Mouse (Mus musculus) MEL (cell line): ENCODE measurements at regions not wholly inside any gene's neighbourhood (a gene's known extent, or its start where the extent isn't known, plus 50 kb on each side); places are given as distances from the start of the nearest gene placed in this dataset.
A peak's percentile ranks its signal among the peaks of the same experiment; 100 is the strongest.

ENCODE experiments used
- DNase-seq: peaks from one replicate; pipeline ENCODE4 v3.0.0; 2011; ENCODE audit warnings: low read depth, low spot score
- H3K27ac ChIP-seq: 2 replicates; pipeline ENCODE4 v1.5.1; 2012; ENCODE audit warnings: low read depth, mild to moderate bottlenecking, control low read depth, low read length, moderate library complexity; ENCODE audit not compliant: control insufficient read depth
- H3K27me3 ChIP-seq, 2 experiments: fragments of 150-350 bp in 1 of 2; sonication (generic) in 1 of 2; 2 replicates each; pipeline ENCODE4 v1.6.1; 2012; ENCODE audit warnings: low read length in 2 of 2, mild to moderate bottlenecking in 2 of 2, improper control_type of control experiment in 1 of 2, moderate library complexity in 1 of 2; ENCODE audit not compliant: insufficient read depth in 2 of 2, control insufficient read depth in 1 of 2
- H3K36me3 ChIP-seq, 2 experiments: 2 replicates each; pipeline ENCODE4 v1.6.1; 2012 to 2014; ENCODE audit warnings: low read length in 2 of 2, improper control_type of control experiment in 1 of 2, inconsistent platforms in 1 of 2, mild to moderate bottlenecking in 1 of 2; ENCODE audit not compliant: insufficient read depth in 2 of 2, control insufficient read depth in 1 of 2
- H3K4me1 ChIP-seq, 2 experiments: fragments of 150-350 bp in 1 of 2; sonication (generic) in 1 of 2; 2 replicates each; pipeline ENCODE4 v1.6.1; 2012; ENCODE audit warnings: low read length in 2 of 2, improper control_type of control experiment in 1 of 2, mild to moderate bottlenecking in 1 of 2; ENCODE audit not compliant: insufficient read depth in 2 of 2, control insufficient read depth in 1 of 2
- H3K4me3 ChIP-seq, 2 experiments: fragments of 150-350 bp in 1 of 2; sonication (generic) in 1 of 2; 2 replicates each; pipeline ENCODE4 v1.5.1; 2012; ENCODE audit warnings: low read depth in 2 of 2, low read length in 2 of 2, mild to moderate bottlenecking in 2 of 2, moderate library complexity in 2 of 2, control low read depth in 1 of 2, improper control_type of control experiment in 1 of 2; ENCODE audit not compliant: control insufficient read depth in 1 of 2, insufficient read depth in 1 of 2
- H3K79me2 ChIP-seq: 2 replicates; pipeline ENCODE4 v1.6.1; 2012; ENCODE audit warnings: mild to moderate bottlenecking, low read length, moderate library complexity; ENCODE audit not compliant: control insufficient read depth, poor library complexity, insufficient read depth
- H3K9ac ChIP-seq: 2 replicates; pipeline ENCODE4 v1.6.1; 2012; ENCODE audit warnings: low read depth, mild to moderate bottlenecking, control low read depth, low read length, moderate library complexity; ENCODE audit not compliant: control insufficient read depth, poor library complexity, severe bottlenecking
- H3K9me3 ChIP-seq: fragments of 150-350 bp; sonication (generic); replicated peaks from 2 replicates; pipeline ENCODE4 v1.6.1; 2012; ENCODE audit warnings: mild to moderate bottlenecking, low read length, improper control_type of control experiment, moderate library complexity; ENCODE audit not compliant: insufficient read depth
- CHD1 ChIP-seq: IDR thresholded peaks from 2 replicates; pipeline ENCODE4 v1.6.1; 2012; ENCODE audit warnings: low read depth, mild to moderate bottlenecking, inconsistent platforms, low read length, improper control_type of control experiment
- CTCF ChIP-seq, 3 experiments: IDR thresholded peaks in 2 of 3; conservative IDR thresholded peaks in 1 of 3; 2 replicates each; pipeline ENCODE4 v1.5.1; 2011 to 2012; ENCODE audit warnings: low read length in 3 of 3, low read depth in 2 of 3, mild to moderate bottlenecking in 2 of 3, improper control_type of control experiment in 1 of 3, inconsistent platforms in 1 of 3, mixed read lengths in 1 of 3, moderate library complexity in 1 of 3; ENCODE audit not compliant: control insufficient read depth in 1 of 3, insufficient read depth in 1 of 3, poor library complexity in 1 of 3, severe bottlenecking in 1 of 3
- E2F4 ChIP-seq: IDR thresholded peaks from 2 replicates; pipeline ENCODE4 v1.6.1; 2011; ENCODE audit warnings: low read depth, low read length, improper control_type of control experiment, borderline replicate concordance
- EP300 ChIP-seq, 2 experiments: IDR thresholded peaks; 2 replicates each; pipeline ENCODE4 v1.6.1; 2011; ENCODE audit warnings: improper control_type of control experiment in 2 of 2, low read length in 2 of 2, low read depth in 1 of 2, mild to moderate bottlenecking in 1 of 2
- ETS1 ChIP-seq: IDR thresholded peaks from 2 replicates; pipeline ENCODE4 v1.6.1; 2012; ENCODE audit warnings: low read depth, mild to moderate bottlenecking, inconsistent platforms, low read length, improper control_type of control experiment, moderate library complexity
- GABPA ChIP-seq: IDR thresholded peaks from 2 replicates; pipeline ENCODE4 v1.6.1; 2012; ENCODE audit warnings: low read depth, mild to moderate bottlenecking, inconsistent platforms, low read length, improper control_type of control experiment, moderate library complexity
- GATA1 ChIP-seq: IDR thresholded peaks from 2 replicates; pipeline ENCODE4 v1.6.1; 2011; ENCODE audit warnings: low read depth, low read length, improper control_type of control experiment
- MAX ChIP-seq: IDR thresholded peaks from 2 replicates; pipeline ENCODE4 v1.6.1; 2011; ENCODE audit warnings: low read length, improper control_type of control experiment
- MAZ ChIP-seq: IDR thresholded peaks from 2 replicates; pipeline ENCODE4 v1.6.1; 2012; ENCODE audit warnings: low read depth, mild to moderate bottlenecking, inconsistent platforms, low read length, improper control_type of control experiment
- MEF2A ChIP-seq: IDR thresholded peaks from 2 replicates; pipeline ENCODE4 v1.6.1; 2014; ENCODE audit warnings: low read depth, mild to moderate bottlenecking, inconsistent platforms, low read length, improper control_type of control experiment; ENCODE audit not compliant: poor library complexity, insufficient replicate concordance, severe bottlenecking; ENCODE audit errors: extremely low read depth
- MYC ChIP-seq: IDR thresholded peaks from 2 replicates; pipeline ENCODE4 v1.6.1; 2011; ENCODE audit warnings: low read depth, mild to moderate bottlenecking, low read length, improper control_type of control experiment, moderate library complexity
- NELFE ChIP-seq: IDR thresholded peaks from 2 replicates; pipeline ENCODE4 v1.6.1; 2011; ENCODE audit warnings: low read depth, low read length, improper control_type of control experiment
- POLR2A ChIP-seq, 2 experiments: IDR thresholded peaks; 2 replicates each; pipeline ENCODE4 v1.6.1; 2011 to 2012; ENCODE audit warnings: low read length in 2 of 2, mild to moderate bottlenecking in 2 of 2, control low read depth in 1 of 2, improper control_type of control experiment in 1 of 2, low read depth in 1 of 2, moderate library complexity in 1 of 2; ENCODE audit not compliant: control insufficient read depth in 1 of 2, insufficient read depth in 1 of 2, poor library complexity in 1 of 2
- POLR2AphosphoS2 ChIP-seq: IDR thresholded peaks from 2 replicates; pipeline ENCODE4 v1.6.1; 2011; ENCODE audit warnings: low read length, improper control_type of control experiment
- POLR2AphosphoS5 ChIP-seq: IDR thresholded peaks from 2 replicates; pipeline ENCODE4 v1.6.1; 2012; ENCODE audit warnings: low read depth, borderline replicate concordance, mild to moderate bottlenecking, inconsistent platforms, low read length, moderate library complexity, mixed read lengths
- RAD21 ChIP-seq: IDR thresholded peaks from 2 replicates; pipeline ENCODE4 v1.6.1; 2011; ENCODE audit warnings: mild to moderate bottlenecking, low read depth, low read length, improper control_type of control experiment
- RCOR1 ChIP-seq: IDR thresholded peaks from 2 replicates; pipeline ENCODE4 v1.6.1; 2012; ENCODE audit warnings: low read depth, mild to moderate bottlenecking, inconsistent platforms, low read length, improper control_type of control experiment
- SIN3A ChIP-seq: IDR thresholded peaks from 2 replicates; pipeline ENCODE4 v1.6.1; 2012; ENCODE audit warnings: low read length, improper control_type of control experiment, inconsistent platforms
- TAL1 ChIP-seq: IDR thresholded peaks from 2 replicates; pipeline ENCODE4 v1.6.1; 2012; ENCODE audit warnings: mild to moderate bottlenecking, inconsistent platforms, low read length, moderate library complexity, mixed read lengths
- TBP ChIP-seq: IDR thresholded peaks from 2 replicates; pipeline ENCODE4 v1.8.0; 2011; ENCODE audit warnings: low read depth, low read length, improper control_type of control experiment
- TCF12 ChIP-seq: IDR thresholded peaks from 2 replicates; pipeline ENCODE4 v1.6.1; 2014; ENCODE audit warnings: low read depth, mild to moderate bottlenecking, inconsistent platforms, low read length, improper control_type of control experiment, moderate library complexity
- UBTF ChIP-seq: IDR thresholded peaks from 2 replicates; pipeline ENCODE4 v1.6.1; 2012; ENCODE audit warnings: low read depth, mild to moderate bottlenecking, inconsistent platforms, low read length, improper control_type of control experiment, moderate library complexity, borderline replicate concordance; ENCODE audit not compliant: insufficient read depth
- USF2 ChIP-seq, 2 experiments: IDR thresholded peaks; 2 replicates each; pipeline ENCODE4 v1.6.1; 2011 to 2012; ENCODE audit warnings: improper control_type of control experiment in 2 of 2, low read length in 2 of 2, borderline replicate concordance in 1 of 2, inconsistent platforms in 1 of 2, low read depth in 1 of 2, mild to moderate bottlenecking in 1 of 2; ENCODE audit not compliant: insufficient read depth in 1 of 2
- ZC3H11A ChIP-seq: IDR thresholded peaks from 2 replicates; pipeline ENCODE4 v1.6.1; 2012; ENCODE audit warnings: low read depth, mild to moderate bottlenecking, inconsistent platforms, low read length, improper control_type of control experiment
- ZNF384 ChIP-seq: IDR thresholded peaks from 2 replicates; pipeline ENCODE4 v1.6.1; 2012; ENCODE audit warnings: low read depth, mild to moderate bottlenecking, inconsistent platforms, low read length, improper control_type of control experiment

GRCm38 (mm10) chr16:27586307-27586706 is 197.6 kb downstream of the Ccdc50 start:
- H3K36me3 ChIP-seq, result no peaks in the 10 kb centered on the region
- H3K79me2 ChIP-seq, result no peaks in the 10 kb centered on the region
- H3K4me3 ChIP-seq, result no peak overlapping the region
- no peak overlapping the region for H3K27ac ChIP-seq
- no peak for TF ChIP-seq GATA1
- TF ChIP-seq GABPA, result no peak
- TF ChIP-seq CTCF (IDR thresholded peaks at IDR 0.05 in 2 of 3, conservative IDR thresholded peaks at IDR 0.05 in 1 of 3; ENCODE audit: control insufficient read depth in 1 of 3, insufficient read depth in 1 of 3, low read depth in 2 of 3, low read length in 3 of 3, poor library complexity in 1 of 3, severe bottlenecking in 1 of 3), result no peak
- no peak for TF ChIP-seq UBTF
- no peak for TF ChIP-seq E2F4
- no peak for TF ChIP-seq CHD1
- TF ChIP-seq RAD21, result no peak
- no peaks in the 10 kb centered on the region for H3K4me1 ChIP-seq
- H3K9me3 ChIP-seq, result no peaks in the 10 kb centered on the region
- peak; percentile 6 for DNase-seq
- H3K27me3 ChIP-seq, result no peaks in the 10 kb centered on the region
- H3K9ac ChIP-seq, result no peak overlapping the region

- Histone ChIP-seq H3K9ac (no peak overlapping the region), H3K79me2 (no peaks in the 10 kb centered on the region), H3K27me3 (no peaks in the 10 kb centered on the region), H3K9me3 (no peaks in the 10 kb centered on the region), H3K4me3 (no peak overlapping the region), H3K4me1 (no peaks in the 10 kb centered on the region), H3K36me3 (no peaks in the 10 kb centered on the region), H3K27ac (no peak overlapping the region)
- TF ChIP-seq POLR2AphosphoS2 (no peak), POLR2A (IDR thresholded peaks at IDR 0.05; ENCODE audit: control insufficient read depth in 1 of 2, insufficient read depth in 1 of 2, low read depth in 1 of 2, low read length in 2 of 2, poor library complexity in 1 of 2) (no peak), MYC (no peak), NELFE (no peak), MEF2A (no peak), TBP (no peak), SIN3A (no peak), ZNF384 (no peak)
- DNase-seq, result no peak
These were observed 220.7 kb downstream of the Ccdc50 start for GRCm38 (mm10) chr16:27609366-27609765.

GRCm38 (mm10) chr16:27641306-27641705 is 252.6 kb downstream of the Ccdc50 start:
- Histone ChIP-seq H3K27ac (no peak overlapping the region), H3K4me3 (no peak overlapping the region), H3K9me3 (no peaks in the 10 kb centered on the region), H3K4me1 (no peaks in the 10 kb centered on the region), H3K27me3 (no peaks in the 10 kb centered on the region), H3K79me2 (no peaks in the 10 kb centered on the region), H3K9ac (no peak overlapping the region), H3K36me3 (no peaks in the 10 kb centered on the region)
- TF ChIP-seq USF2 (IDR thresholded peaks at IDR 0.05; ENCODE audit: borderline replicate concordance in 1 of 2, insufficient read depth in 1 of 2, low read depth in 1 of 2, low read length in 2 of 2), result no peak
- TF ChIP-seq ETS1, result no peak
- no peak for TF ChIP-seq MEF2A
- TF ChIP-seq RCOR1, result no peak
- TF ChIP-seq MAZ, result no peak
- no peak for TF ChIP-seq RAD21
- TF ChIP-seq POLR2AphosphoS5, result no peak
- TF ChIP-seq MAX, result no peak
- TF ChIP-seq MYC, result no peak
- TF ChIP-seq ZC3H11A, result no peak
- TF ChIP-seq TCF12, result no peak
- no peak for TF ChIP-seq EP300 (IDR thresholded peaks at IDR 0.05; ENCODE audit: low read depth in 1 of 2, low read length in 2 of 2)
- no peak for TF ChIP-seq TBP
- TF ChIP-seq POLR2AphosphoS2, result no peak
- TF ChIP-seq TAL1, result no peak
- no peak for DNase-seq
